Mouse (Mus musculus) midbrain, embryonic 11.5 days (tissue): Measurements from ENCODE around the gene Gm49366. TPM values are rescaled to one million over a fixed set of nuclear protein-coding genes. Genes with fewer than 3 reads are reported as not detected.
"Not testable (repeated sequence)": the region's sequence is repeated elsewhere in the genome, so short reads cannot be mapped to it uniquely, and the experiment has no call there.

Experiments
- ATAC-seq: fragments of 200-750 bp; cut with Nextera tagmentation; 2 replicates; pipeline ENCODE4 v1.8.0; 2017; ENCODE audit warnings: moderate TSS enrichment, moderate library complexity; ENCODE audit not compliant: low FRiP score
- DNase-seq: peaks from one replicate; pipeline ENCODE4 v3.0.0; 2015; ENCODE audit warnings: low spot score; ENCODE audit errors: missing footprints
- H3K27ac ChIP-seq: fragments of 300-500 bp; sonication (generic); 2 replicates; pipeline ENCODE4 v1.5.1; 2014; ENCODE audit warnings: low read depth, low read length
- H3K27me3 ChIP-seq: fragments of 300-500 bp; sonication (generic); 2 replicates; pipeline ENCODE4 v1.6.1; 2014; ENCODE audit warnings: mild to moderate bottlenecking, low read length, moderate library complexity, mixed read lengths; ENCODE audit not compliant: control insufficient read depth, insufficient read depth
- H3K36me3 ChIP-seq: fragments of 300-500 bp; sonication (generic); 2 replicates; pipeline ENCODE4 v1.6.1; 2014; ENCODE audit warnings: mild to moderate bottlenecking, low read length, moderate library complexity, mixed read lengths; ENCODE audit not compliant: control insufficient read depth, insufficient read depth
- H3K4me1 ChIP-seq: fragments of 300-500 bp; sonication (generic); 2 replicates; pipeline ENCODE4 v1.6.1; 2014; ENCODE audit warnings: low read length; ENCODE audit not compliant: control insufficient read depth, insufficient read depth
- H3K4me2 ChIP-seq: fragments of 300-500 bp; sonication (generic); 2 replicates; pipeline ENCODE4 v1.6.1; 2014; ENCODE audit warnings: mild to moderate bottlenecking, moderate library complexity
- H3K4me3 ChIP-seq: fragments of 300-500 bp; sonication (generic); 2 replicates; pipeline ENCODE4 v1.5.1; 2014; ENCODE audit warnings: low read depth, low read length
- H3K9ac ChIP-seq: fragments of 300-500 bp; sonication (generic); 2 replicates; pipeline ENCODE4 v1.6.1; 2014; ENCODE audit warnings: low read length
- H3K9me3 ChIP-seq: fragments of 300-500 bp; sonication (generic); 2 replicates; pipeline ENCODE4 v1.6.1; 2016; ENCODE audit warnings: low read length; ENCODE audit not compliant: control insufficient read depth
- WGBS: fragments of 180-500 bp; shearing (Covaris S2); extraction: QIAGEN DNeasy Blood & Tissue Kit; methylation state at CpG from one replicate; pipeline ENCODE4 v1.1.7; 2014; 5-methylcytosine and 5-hydroxymethylcytosine counted together
- polyA plus RNA-seq: library from polyadenylated mRNA; unstranded; fragments of >200 nt; fragmentation: Nextera tagmentation; extraction: Ambion mirVana; gene quantifications from 2 replicates; pipeline ENCODE4 v1.2.1, GENCODE M21; 2014

Gene Gm49366
- polyA plus RNA-seq, 1 experiment from 2014 or later: not detected

DNA sequence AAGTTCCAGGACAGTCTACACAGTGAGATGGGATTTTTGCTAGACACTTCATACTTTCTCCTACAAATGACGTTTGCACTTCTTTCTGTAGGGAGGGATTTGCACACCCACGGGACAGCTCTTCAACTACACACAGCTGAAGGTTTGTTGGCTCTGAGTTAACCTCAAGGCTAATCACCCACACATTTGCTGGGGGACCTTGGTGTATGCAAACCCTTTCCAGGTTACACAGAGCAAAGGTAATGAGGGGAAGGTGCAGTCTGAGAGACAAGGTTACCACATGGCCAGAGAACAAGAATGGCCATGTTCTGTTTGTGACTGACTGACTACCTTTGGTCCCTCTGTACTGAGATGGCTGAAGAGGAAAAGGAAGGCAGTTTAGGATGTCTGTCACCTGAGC is 45.1 kb downstream of the Gm49366 start:
- Histone ChIP-seq H3K36me3 (no peaks in the 10 kb centered on the region), H3K27me3 (no peaks in the 10 kb centered on the region), H3K4me3 (no peak overlapping the region), H3K4me1 (no peaks in the 10 kb centered on the region), H3K9ac (no peak overlapping the region), H3K4me2 (no peak overlapping the region), H3K9me3 (no peaks in the 10 kb centered on the region; the same call in 1 of the 2 replicates), H3K27ac (no peak overlapping the region)
- ATAC-seq (no peak), DNase-seq (no peak)
- WGBS: 86% methylated on average over 2 of the region's 2 CpGs

DNA sequence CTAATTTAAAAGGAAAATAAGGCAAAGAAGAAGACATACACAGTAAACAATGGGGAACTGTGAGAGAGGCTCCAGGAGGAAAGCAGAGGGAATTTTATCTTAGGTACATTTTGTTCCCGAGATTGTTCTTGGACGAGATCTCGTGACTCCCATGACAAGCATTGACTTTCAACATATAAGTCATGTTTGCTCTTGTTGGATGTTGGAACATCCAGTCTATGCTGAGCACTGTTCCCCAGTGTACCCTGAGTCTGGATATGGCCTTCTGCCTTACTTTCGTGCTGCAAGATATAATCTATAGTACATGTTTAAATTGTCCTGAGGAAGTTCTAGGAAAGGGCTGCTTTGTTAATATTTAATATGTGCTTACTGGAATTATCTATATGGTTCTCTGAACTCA is 45.8 kb downstream of the Gm49366 start:
- WGBS: 90% methylated on average over 4 of the region's 4 CpGs
- no peak for DNase-seq

DNA sequence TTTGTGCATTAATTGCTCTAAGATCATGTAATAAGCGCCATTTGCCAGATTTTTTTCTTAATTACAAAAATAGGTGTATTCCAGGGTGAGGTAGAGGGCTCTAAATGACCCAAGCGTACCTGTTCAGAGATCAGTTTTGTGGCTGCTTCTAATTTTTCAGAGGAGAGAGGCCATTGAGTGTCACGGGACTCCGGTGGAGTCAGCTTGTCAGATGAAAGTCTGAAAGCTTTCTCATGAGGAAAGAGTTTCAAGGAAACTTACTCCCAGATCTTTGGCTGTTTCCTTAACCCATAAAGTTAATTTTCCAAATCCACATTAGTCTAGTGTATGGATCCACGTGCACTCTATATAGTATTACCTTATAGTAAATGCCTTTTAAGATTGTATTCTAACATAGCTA is 55.9 kb downstream of the Gm49366 start:
- WGBS: 89% methylated on average over 5 of the region's 5 CpGs
- ATAC-seq, H3K27ac ChIP-seq, H3K4me3 ChIP-seq, H3K9me3 ChIP-seq, H3K4me1 ChIP-seq, H3K9ac ChIP-seq, H3K36me3 ChIP-seq, H3K27me3 ChIP-seq, DNase-seq, H3K4me2 ChIP-seq: not testable (repeated sequence)

More for the DNA sequence above, 45.8 kb downstream of the Gm49366 start:
- Histone ChIP-seq H3K9ac (no peak overlapping the region), H3K27me3 (no peaks in the 10 kb centered on the region), H3K27ac (no peak overlapping the region), H3K36me3 (no peaks in the 10 kb centered on the region), H3K9me3 (no peaks in the 10 kb centered on the region; the same call in 1 of the 2 replicates), H3K4me1 (no peaks in the 10 kb centered on the region), H3K4me3 (no peak overlapping the region), H3K4me2 (no peak overlapping the region)
- no peak for ATAC-seq

DNA sequence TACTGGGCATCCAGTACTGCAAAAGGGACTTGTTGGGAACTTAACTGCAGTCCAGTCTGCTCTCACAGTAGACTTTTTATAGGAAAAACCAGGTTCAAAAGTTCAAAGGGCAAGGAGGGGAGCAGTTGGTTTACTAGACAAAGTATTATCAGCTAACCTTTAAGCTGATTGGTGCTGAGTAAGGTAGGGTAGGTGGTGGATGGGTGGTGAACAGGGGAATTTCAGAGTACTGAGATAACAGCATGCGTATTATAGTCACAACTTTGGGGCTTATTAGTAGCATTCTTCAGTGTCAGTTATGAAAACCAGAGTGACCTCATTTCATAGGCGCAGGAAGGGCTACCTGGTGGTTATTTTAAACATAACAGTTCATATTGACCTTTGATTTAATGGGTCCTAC is 60.9 kb downstream of the Gm49366 start:
- Histone ChIP-seq H3K9me3 (no peaks in the 10 kb centered on the region; the same call in 1 of the 2 replicates), H3K4me3 (no peak overlapping the region), H3K4me1 (no peaks in the 10 kb centered on the region), H3K9ac (no peak overlapping the region), H3K27ac (no peak overlapping the region), H3K27me3 (no peaks in the 10 kb centered on the region), H3K4me2 (no peak overlapping the region), H3K36me3 (no peaks in the 10 kb centered on the region)
- ATAC-seq: no peak
- DNase-seq: no peak
- 91% methylated on average over 2 of the region's 2 CpGs for WGBS

DNA sequence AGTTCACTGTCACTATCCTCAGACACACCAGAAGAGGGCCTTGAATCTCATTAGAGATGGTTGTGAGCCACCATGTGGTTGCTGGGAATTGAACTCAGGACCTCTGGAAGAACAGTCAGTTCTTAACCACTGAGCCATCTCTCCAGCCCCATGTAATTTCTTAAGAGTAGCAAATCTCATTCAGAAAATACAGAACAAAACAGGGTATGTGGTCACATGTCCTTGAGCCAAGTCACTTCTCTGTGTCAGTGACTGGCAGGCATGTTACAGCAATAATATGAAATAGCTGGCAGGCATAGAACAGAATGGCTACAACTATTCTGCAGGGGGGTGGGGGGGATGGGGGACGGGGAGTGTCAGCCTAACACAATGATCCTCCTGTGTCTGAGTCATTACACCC is 61.3 kb downstream of the Gm49366 start:
- peak overlapping the region; percentile 78 for H3K4me2 ChIP-seq
- WGBS: 80% methylated on average over 1 of the region's 1 CpGs
- DNase-seq: no peak

DNA sequence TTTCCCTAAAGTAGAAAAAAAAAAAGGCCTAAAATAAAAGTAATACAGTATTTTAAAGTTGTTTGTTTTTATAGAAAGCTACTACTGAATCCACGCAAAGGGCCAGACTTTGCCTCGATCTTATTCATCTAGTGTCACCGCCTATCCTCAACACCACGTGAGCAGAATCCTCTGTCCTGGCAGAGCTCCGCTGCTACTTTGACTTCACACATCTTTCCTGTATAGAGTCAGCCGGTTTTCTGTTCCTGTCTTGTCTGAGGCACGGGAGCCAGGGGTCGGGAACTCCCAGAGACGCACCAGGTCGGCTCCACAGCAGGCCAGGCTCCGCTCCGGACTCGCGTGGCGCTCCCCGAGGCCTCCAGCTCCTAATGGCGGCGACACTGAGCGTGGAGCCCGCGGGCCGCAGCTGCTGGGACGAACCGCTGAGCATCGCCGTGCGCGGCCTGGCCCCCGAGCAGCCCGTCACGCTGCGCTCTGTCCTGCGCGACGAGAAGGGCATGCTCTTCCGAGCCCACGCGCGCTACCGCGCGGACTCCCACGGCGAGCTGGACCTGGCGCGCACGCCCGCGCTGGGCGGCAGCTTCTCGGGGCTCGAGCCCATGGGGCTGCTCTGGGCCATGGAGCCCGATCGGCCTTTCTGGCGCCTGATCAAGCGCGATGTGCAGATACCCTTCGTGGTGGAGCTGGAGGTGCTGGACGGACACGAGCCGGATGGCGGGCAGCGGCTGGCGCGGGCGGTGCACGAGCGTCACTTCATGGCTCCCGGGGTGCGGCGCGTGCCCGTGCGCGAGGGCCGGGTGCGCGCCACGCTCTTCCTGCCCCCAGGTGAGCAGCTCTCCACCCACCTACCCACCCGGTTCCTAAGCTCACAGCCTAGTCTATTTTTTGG is 62.1 kb downstream of the Gm49366 start, which contains the start of gene Acot6:
Acot6 (plus strand) TSS at position 51 of the 889 bp plus-strand sequence.
- H3K4me1 ChIP-seq, H3K27ac ChIP-seq, H3K27me3 ChIP-seq, H3K9me3 ChIP-seq, H3K36me3 ChIP-seq: not testable (repeated sequence)
- 2% methylated on average over 73 of the region's 80 CpGs for WGBS
- peak within 1 kb of the TSS; percentile 75 for H3K9ac ChIP-seq
- ATAC-seq (peak; percentile 69), DNase-seq (peak; percentile 95)
- peak within 1 kb of the TSS; percentile 45 for H3K4me3 ChIP-seq
- H3K4me2 ChIP-seq: peak within 1 kb of the TSS; percentile 78

More for the DNA sequence above, 61.3 kb downstream of the Gm49366 start:
- ATAC-seq: no peak
- H3K36me3 ChIP-seq: no peaks in the 10 kb centered on the region
- H3K9me3 ChIP-seq: no peaks in the 10 kb centered on the region; the same call in 1 of the 2 replicates
- no peaks in the 10 kb centered on the region for H3K27me3 ChIP-seq
- H3K4me1 ChIP-seq: no peaks in the 10 kb centered on the region
- H3K4me3 ChIP-seq: no peak overlapping the region; the same call in 1 of the 2 replicates
- H3K27ac ChIP-seq: no peak overlapping the region
- no peak overlapping the region for H3K9ac ChIP-seq

DNA sequence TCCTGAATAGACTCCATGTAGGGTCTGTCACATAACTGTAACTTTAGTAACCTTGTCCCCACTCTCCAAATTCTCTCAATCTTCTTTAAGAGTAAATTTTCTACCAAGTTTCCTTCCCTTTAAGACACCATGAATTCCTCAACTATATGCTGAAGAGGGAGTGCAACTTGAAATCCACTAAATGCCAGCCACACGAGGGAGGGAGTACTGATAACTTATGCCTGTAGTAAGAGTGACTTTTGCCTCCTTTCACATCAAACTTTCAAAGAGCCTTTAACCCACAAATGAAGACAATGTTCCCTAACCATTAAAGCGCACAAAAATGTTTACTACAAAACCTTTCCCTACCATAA is 62.7 kb downstream of the Gm49366 start:
- H3K4me2 ChIP-seq: peak overlapping the region; percentile 78
- no peaks in the 10 kb centered on the region for H3K9me3 ChIP-seq
- no peak overlapping the region for H3K27ac ChIP-seq
- ATAC-seq (no peak), DNase-seq (peak; percentile 88)
- H3K4me3 ChIP-seq: peak overlapping the region; percentile 45; the same call in 1 of the 2 replicates
- WGBS: 69% methylated on average over 2 of the region's 2 CpGs
- H3K36me3 ChIP-seq: no peaks in the 10 kb centered on the region
- no peaks in the 10 kb centered on the region for H3K27me3 ChIP-seq
- no peaks in the 10 kb centered on the region for H3K4me1 ChIP-seq
- no peak overlapping the region for H3K9ac ChIP-seq

DNA sequence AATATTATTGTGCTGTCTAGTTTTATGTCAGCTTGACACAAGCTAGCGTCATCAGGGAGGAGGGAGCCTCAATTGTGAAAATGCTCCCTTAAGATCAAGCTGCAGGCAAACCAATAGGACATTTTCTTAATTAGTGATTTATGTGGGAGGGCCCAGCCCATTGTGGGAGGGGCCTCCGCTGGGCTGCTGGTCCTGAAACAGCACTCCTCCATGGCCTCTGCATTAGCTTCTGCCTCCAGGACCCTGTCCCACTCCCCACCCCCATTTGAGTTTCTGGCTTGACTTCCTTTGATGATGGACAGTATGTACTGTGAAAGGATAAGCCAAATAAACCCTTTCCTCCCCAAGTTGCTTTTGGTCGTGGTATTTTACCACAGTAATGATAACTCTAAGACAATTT is 68.3 kb downstream of the Gm49366 start:
- H3K4me1 ChIP-seq: no peaks in the 10 kb centered on the region
- no peak for ATAC-seq
- H3K9me3 ChIP-seq: no peaks in the 10 kb centered on the region
- no peak overlapping the region for H3K9ac ChIP-seq
- no peak overlapping the region for H3K27ac ChIP-seq
- no peak overlapping the region for H3K4me3 ChIP-seq
- no peaks in the 10 kb centered on the region for H3K36me3 ChIP-seq
- DNase-seq: no peak
- no peak overlapping the region for H3K4me2 ChIP-seq
- no peaks in the 10 kb centered on the region for H3K27me3 ChIP-seq
- 83% methylated on average over 3 of the region's 3 CpGs for WGBS

DNA sequence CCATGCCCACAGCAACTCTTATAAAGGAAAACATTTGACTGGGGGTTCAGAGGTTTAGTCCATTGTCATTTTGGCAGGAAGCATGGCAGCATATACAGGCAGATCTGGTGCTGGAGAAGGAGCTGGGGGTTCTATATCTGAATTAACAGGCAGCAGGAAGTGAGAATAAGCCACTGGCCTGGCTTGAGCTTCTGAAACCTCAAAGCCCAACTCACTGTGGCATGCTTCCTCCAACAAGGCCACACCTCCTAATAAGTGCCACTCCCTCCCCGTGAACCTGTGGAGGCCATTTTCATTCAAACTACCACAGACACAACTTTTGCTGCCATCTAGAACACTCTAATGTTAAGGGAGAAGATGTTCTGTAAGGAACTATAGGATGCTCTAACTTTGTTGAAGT is 69.0 kb downstream of the Gm49366 start:
- Histone ChIP-seq H3K4me3 (no peak overlapping the region), H3K36me3 (no peaks in the 10 kb centered on the region), H3K27ac (no peak overlapping the region), H3K27me3 (no peaks in the 10 kb centered on the region), H3K4me2 (no peak overlapping the region), H3K9ac (no peak overlapping the region), H3K9me3 (no peaks in the 10 kb centered on the region), H3K4me1 (no peaks in the 10 kb centered on the region)
- 64% methylated on average over 1 of the region's 1 CpGs for WGBS
- DNase-seq (peak; percentile 79), ATAC-seq (no peak)
